Mouse (Mus musculus) liver, embryonic 14.5 days (tissue): ENCODE data around the gene Dnmt3c. TPM values are rescaled to one million over a fixed set of nuclear protein-coding genes. Genes with fewer than 3 reads are reported as not detected.

ENCODE experiments used
- ATAC-seq: fragments of 200-750 bp; cut with Nextera tagmentation; 2 replicates; pipeline ENCODE4 v1.8.0; 2017; ENCODE audit warnings: moderate number of reproducible peaks, mild to moderate bottlenecking, moderate library complexity; ENCODE audit not compliant: insufficient read depth
- DNase-seq, 3 experiments: peaks; one replicate each; pipeline ENCODE4 v3.0.0-alpha.2; 2012 to 2013; ENCODE audit warnings: low read depth in 3 of 3, low spot score in 3 of 3
- H3K27ac ChIP-seq: fragments of 300-500 bp; sonication (generic); 2 replicates; pipeline ENCODE4 v1.5.1; 2014; ENCODE audit warnings: moderate library complexity, mild to moderate bottlenecking, control low read depth, inconsistent platforms
- H3K27me3 ChIP-seq: fragments of 300-500 bp; sonication (generic); 2 replicates; pipeline ENCODE4 v1.6.1; 2014; ENCODE audit warnings: mild to moderate bottlenecking, low read length, moderate library complexity; ENCODE audit not compliant: control insufficient read depth, insufficient read depth
- H3K36me3 ChIP-seq: fragments of 300-500 bp; sonication (generic); replicated peaks from 2 replicates; pipeline ENCODE4 v1.6.1; 2014; ENCODE audit warnings: low read depth; ENCODE audit not compliant: control insufficient read depth, insufficient read depth
- H3K4me1 ChIP-seq, 2 experiments: fragments of 200-500 bp in 1 of 2; fragments of 300-500 bp in 1 of 2; sonication (generic) in 1 of 2; replicated peaks; 2 replicates each; pipeline ENCODE4 v1.6.1; 2012 to 2014; ENCODE audit warnings: antibody characterized with exemption in 1 of 2, inconsistent platforms in 1 of 2, low read length in 1 of 2; ENCODE audit not compliant: control insufficient read depth in 2 of 2, insufficient read depth in 2 of 2
- H3K4me2 ChIP-seq: fragments of 300-500 bp; sonication (generic); 2 replicates; pipeline ENCODE4 v1.6.1; 2014; ENCODE audit warnings: low read depth, mild to moderate bottlenecking, control low read depth, moderate library complexity
- H3K4me3 ChIP-seq, 2 experiments: fragments of 200-500 bp in 1 of 2; fragments of 300-500 bp in 1 of 2; sonication (generic) in 1 of 2; 2 replicates each; pipeline ENCODE4 v1.5.1; 2012 to 2014; ENCODE audit warnings: low read depth in 2 of 2, low read length in 2 of 2, mild to moderate bottlenecking in 2 of 2, control low read depth in 1 of 2, inconsistent platforms in 1 of 2, moderate library complexity in 1 of 2; ENCODE audit not compliant: insufficient read depth in 1 of 2
- H3K9ac ChIP-seq: fragments of 300-500 bp; sonication (generic); replicated peaks from 2 replicates; pipeline ENCODE4 v1.6.1; 2014; ENCODE audit warnings: mild to moderate bottlenecking, control low read depth, moderate library complexity
- H3K9me3 ChIP-seq: fragments of 300-500 bp; sonication (generic); 2 replicates; pipeline ENCODE4 v1.6.1; 2016; ENCODE audit warnings: low read length, mixed read lengths; ENCODE audit not compliant: control insufficient read depth
- CTCF ChIP-seq: IDR thresholded peaks from 2 replicates; pipeline ENCODE4 v1.5.1; 2016; ENCODE audit warnings: antibody characterized with exemption, low read depth, control low read depth
- EP300 ChIP-seq: IDR thresholded peaks from 2 replicates; pipeline ENCODE4 v1.6.1; 2016; ENCODE audit warnings: antibody characterized with exemption, low read depth
- WGBS: fragments of 180-500 bp; shearing (Covaris S2); extraction: QIAGEN DNeasy Blood & Tissue Kit; methylation state at CpG from one replicate; pipeline ENCODE4 v1.1.7; 2014; ENCODE audit not compliant: insufficient replicate concordance; 5-methylcytosine and 5-hydroxymethylcytosine counted together
- polyA plus RNA-seq, 2 experiments: library from polyadenylated mRNA; depleted of rRNA in 1 of 2; stranded (reverse) in 1 of 2; unstranded in 1 of 2; fragments of >200 nt; fragmentation: Nextera tagmentation in 1 of 2; extraction: Ambion mirVana in 1 of 2; gene quantifications; 2 replicates each; pipeline versions ENCODE4 v1.2.1 to v1.2.3; 2012 to 2014

The Dnmt3c gene
- polyA plus RNA-seq, 2 experiments, result 0.41 to 0.50 TPM

GRCm38 (mm10) chr2:153660616-153661015 lies 35.8 kb upstream of the Dnmt3c start:
- no peaks in the 10 kb centered on the region for H3K27me3 ChIP-seq
- 39% methylated on average over 3 of the region's 3 CpGs for WGBS
- H3K36me3 ChIP-seq, result no peaks in the 10 kb centered on the region
- H3K4me2 ChIP-seq, result no peak overlapping the region
- no peak overlapping the region for H3K4me3 ChIP-seq
- no peak overlapping the region for H3K9ac ChIP-seq
- H3K4me1 ChIP-seq, result no peaks in the 10 kb centered on the region
- TF ChIP-seq EP300 (no peak), CTCF (no peak)
- H3K27ac ChIP-seq, result no peak overlapping the region
- ATAC-seq (no peak), DNase-seq (no peak)
- H3K9me3 ChIP-seq, result no peaks in the 10 kb centered on the region

- WGBS, result 71% methylated on average over 7 of the region's 7 CpGs
- Histone ChIP-seq H3K4me1 (no peaks in the 10 kb centered on the region), H3K27me3 (no peaks in the 10 kb centered on the region), H3K4me3 (no peak overlapping the region), H3K9me3 (no peaks in the 10 kb centered on the region), H3K36me3 (no peaks in the 10 kb centered on the region), H3K27ac (no peak overlapping the region), H3K4me2 (no peak overlapping the region), H3K9ac (no peak overlapping the region)
- no peak for DNase-seq
- ATAC-seq, result no peak
- TF ChIP-seq CTCF (no peak), EP300 (no peak)
Measured at GRCm38 (mm10) chr2:153665401-153665800, 31.1 kb upstream of the Dnmt3c start.

DNA sequence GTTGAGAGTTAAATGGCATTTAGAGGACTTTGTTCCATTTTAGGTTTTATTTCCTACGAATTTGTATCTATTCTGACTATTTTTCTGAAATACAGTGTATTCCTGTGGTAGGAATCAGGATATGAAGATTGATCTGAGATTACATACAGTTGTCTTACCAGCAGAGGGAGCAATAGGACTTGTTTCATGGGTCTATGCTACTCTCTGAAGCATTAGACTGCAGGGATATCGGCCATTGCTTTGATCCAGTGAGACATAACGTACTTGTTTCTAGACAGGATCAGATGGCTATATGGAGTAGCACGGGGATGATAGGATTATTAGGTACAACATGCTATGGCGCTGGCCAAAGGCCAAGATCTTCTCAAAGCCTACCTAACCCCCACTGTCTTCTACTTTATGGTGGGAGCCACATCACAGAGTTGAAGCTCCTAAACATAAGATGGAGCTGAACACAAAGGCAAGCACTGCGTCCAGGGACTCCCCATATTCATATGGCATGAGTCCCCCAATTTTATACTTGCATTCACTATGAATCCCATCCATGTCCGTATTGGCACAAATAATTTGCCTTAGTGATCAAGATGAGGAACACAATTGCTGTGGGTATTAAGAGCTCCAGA lies 27.6 kb upstream of the Dnmt3c start:
- 52% methylated on average over 7 of the region's 7 CpGs for WGBS
- DNase-seq, result peak; percentile 7 to 27 (median 23)
- no peaks in the 10 kb centered on the region for H3K4me1 ChIP-seq
- H3K27me3 ChIP-seq, result no peaks in the 10 kb centered on the region
- no peak overlapping the region for H3K4me3 ChIP-seq
- no peak overlapping the region for H3K27ac ChIP-seq
- no peak for ATAC-seq
- H3K9me3 ChIP-seq, result no peaks in the 10 kb centered on the region
- no peak overlapping the region for H3K9ac ChIP-seq
- no peaks in the 10 kb centered on the region for H3K36me3 ChIP-seq
- TF ChIP-seq CTCF (peak; percentile 65), EP300 (no peak)
- H3K4me2 ChIP-seq, result no peak overlapping the region

DNA sequence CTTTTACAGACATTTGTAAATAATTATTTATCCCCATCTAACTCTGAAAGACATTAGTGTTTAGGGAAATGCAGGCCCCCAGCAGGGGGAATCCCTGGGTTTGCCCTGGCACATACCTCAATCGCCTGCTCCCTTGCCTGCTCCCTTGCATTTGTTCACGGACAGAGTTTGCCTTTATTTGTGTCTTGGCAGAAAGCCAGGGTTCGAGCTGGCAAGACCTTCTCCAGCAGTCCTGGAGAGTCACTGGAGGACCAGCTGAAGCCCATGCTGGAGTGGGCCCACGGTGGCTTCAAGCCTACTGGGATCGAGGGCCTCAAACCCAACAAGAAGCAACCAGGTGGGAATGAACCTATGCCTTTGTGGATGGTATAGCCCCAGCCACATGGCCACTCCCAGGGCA lies 26.3 kb upstream of the Dnmt3c start:
- Histone ChIP-seq H3K9me3 (no peaks in the 10 kb centered on the region), H3K4me2 (no peak overlapping the region), H3K4me1 (no peaks in the 10 kb centered on the region), H3K9ac (no peak overlapping the region), H3K36me3 (no peaks in the 10 kb centered on the region), H3K27ac (no peak overlapping the region), H3K27me3 (no peaks in the 10 kb centered on the region), H3K4me3 (no peak overlapping the region)
- WGBS, result 65% methylated on average over 5 of the region's 5 CpGs
- ATAC-seq, result no peak
- TF ChIP-seq CTCF, result no peak
- no peak for TF ChIP-seq EP300
- no peak for DNase-seq

DNA sequence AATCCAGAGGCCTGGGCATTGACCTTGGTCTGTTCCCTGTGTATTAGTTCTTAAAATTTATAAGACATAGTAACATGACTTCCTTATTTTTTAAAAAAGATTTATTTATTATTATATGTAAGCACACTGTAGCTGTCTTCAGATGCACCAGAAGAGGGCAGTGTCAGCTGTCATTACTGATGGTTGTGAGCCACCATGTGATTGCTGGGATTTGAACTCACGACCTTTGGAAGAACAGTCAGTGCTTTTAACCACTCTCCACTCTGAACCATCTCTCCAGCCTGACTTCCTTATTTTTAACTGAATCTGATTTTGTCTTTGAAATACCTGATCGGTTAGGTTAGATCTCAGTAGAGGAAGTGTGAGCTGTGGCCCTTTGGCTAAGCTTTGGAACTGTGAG lies 23.8 kb upstream of the Dnmt3c start:
- ATAC-seq (no peak), DNase-seq (no peak)
- H3K4me1 ChIP-seq, result 0 out of 4 replicates have a peak, but pooled peaks cover 0 to 11% of the 10 kb centered on the region in 2 experiments
- no peaks in the 10 kb centered on the region for H3K36me3 ChIP-seq
- WGBS, result 65% methylated on average over 2 of the region's 2 CpGs
- no peaks in the 10 kb centered on the region for H3K9me3 ChIP-seq
- no peaks in the 10 kb centered on the region for H3K27me3 ChIP-seq
- H3K27ac ChIP-seq, result no peak overlapping the region
- H3K4me3 ChIP-seq, result no peak overlapping the region
- H3K4me2 ChIP-seq, result no peak overlapping the region
- H3K9ac ChIP-seq, result no peak overlapping the region
- TF ChIP-seq CTCF, result peak; percentile 23; the same call in 1 of the 2 replicates
- TF ChIP-seq EP300, result no peak
